Mouse (Mus musculus): ENCODE measurements around the gene Eef1akmt3.

DNA sequence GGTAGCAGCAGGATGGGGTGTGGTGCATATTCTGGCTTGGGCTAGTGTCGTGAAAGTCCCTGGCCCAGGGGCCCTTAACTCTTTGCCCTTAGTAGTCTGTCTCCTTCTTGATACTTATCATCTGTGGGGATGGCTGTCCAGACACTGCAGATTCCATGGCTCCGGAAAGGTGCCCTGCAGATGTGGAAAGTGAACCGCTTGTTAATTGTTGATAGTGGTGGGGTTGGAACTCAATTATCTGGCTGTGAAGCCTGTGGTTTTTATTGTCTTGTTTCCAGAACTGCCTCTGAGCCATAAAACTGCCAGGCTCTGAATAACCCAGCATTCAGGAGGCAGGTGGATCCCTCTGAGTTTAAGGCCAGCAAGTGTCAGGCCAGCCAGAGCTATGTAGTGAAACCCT is 49.6 kb downstream of the Eef1akmt3 start:
- no peak for TF ChIP-seq EP300 (IDR thresholded peaks at IDR 0.05; ENCODE audit: low read depth)
- no peak for TF ChIP-seq CTCF (IDR thresholded peaks at IDR 0.05; ENCODE audit: low read depth)

Measured in liver, postnatal 0 days (tissue).